Mouse (Mus musculus) layer of hippocampus, adult 11-12 months (tissue): ENCODE measurements around the gene Gm26661.

ENCODE experiments used
- DNase-seq: peaks from one replicate; pipeline ENCODE4 v3.0.0; 2022; ENCODE audit warnings: low spot score

Gm26661 gene

GRCm38 (mm10) chr14:7791532-7792159 is at the start of gene Gm26661:
Gm26661 (plus strand) TSS chr14:7791587.
- DNase-seq: peak; percentile 21

GRCm38 (mm10) chr14:7748944-7749763 is 42.2 kb upstream of the Gm26661 start:
- peak; percentile 68 for DNase-seq

GRCm38 (mm10) chr14:7749764-7750089 is 41.7 kb upstream of the Gm26661 start:
- no peak for DNase-seq

GRCm38 (mm10) chr14:7765569-7766314 is 25.6 kb upstream of the Gm26661 start:
- peak; percentile 83 for DNase-seq

GRCm38 (mm10) chr14:7773714-7774389 is 17.5 kb upstream of the Gm26661 start:
- DNase-seq: peak; percentile 33

GRCm38 (mm10) chr14:7786073-7786472 is 5.3 kb upstream of the Gm26661 start:
- DNase-seq: no peak

GRCm38 (mm10) chr14:7789266-7790030 is 1.9 kb upstream of the Gm26661 start:
- no peak for DNase-seq

- DNase-seq: no peak
These were observed 291 bp upstream of the Gm26661 start for GRCm38 (mm10) chr14:7791061-7791531.

GRCm38 (mm10) chr14:7795961-7796360 is 4.6 kb downstream of the Gm26661 start:
- no peak for DNase-seq

GRCm38 (mm10) chr14:7800611-7801010 is 9.2 kb downstream of the Gm26661 start:
- no peak for DNase-seq

GRCm38 (mm10) chr14:7801831-7802230 is 10.4 kb downstream of the Gm26661 start:
- DNase-seq: no peak

- no peak for DNase-seq
These were observed 12.6 kb downstream of the Gm26661 start for GRCm38 (mm10) chr14:7803874-7804557.

- no peak for DNase-seq
These were observed 13.1 kb downstream of the Gm26661 start for GRCm38 (mm10) chr14:7804558-7804905.

GRCm38 (mm10) chr14:7807711-7808110 is 16.3 kb downstream of the Gm26661 start:
- DNase-seq: no peak

- DNase-seq: no peak
These were observed 17.2 kb downstream of the Gm26661 start for GRCm38 (mm10) chr14:7808501-7808981.

GRCm38 (mm10) chr14:7809043-7809955 is 17.9 kb downstream of the Gm26661 start:
- DNase-seq: no peak

- DNase-seq: peak; percentile 98
These were observed 26.5 kb downstream of the Gm26661 start, which contains the start of gene Flnb for GRCm38 (mm10) chr14:7817770-7818462. Flnb (plus strand) TSS chr14:7817957.

GRCm38 (mm10) chr14:7818463-7819121 is 27.2 kb downstream of the Gm26661 start:
- DNase-seq: no peak
